Mouse (Mus musculus) urinary bladder, postnatal 4 days (tissue): ENCODE data around the gene Irx1.

Experiments used
- DNase-seq, 2 experiments: peaks; one replicate each; pipeline ENCODE4 v3.0.0; 2021 to 2022; ENCODE audit warnings: low spot score in 2 of 2

Irx1 gene

GRCm38 (mm10) chr13:71963356-71964351, at the start of gene Irx1:
TSS of gene Irx1 (minus strand) at chr13:71963723.
- DNase-seq = no peak

- DNase-seq = no peak
These were observed 16.6 kb upstream of the Irx1 start for GRCm38 (mm10) chr13:71979932-71980655.

DNA sequence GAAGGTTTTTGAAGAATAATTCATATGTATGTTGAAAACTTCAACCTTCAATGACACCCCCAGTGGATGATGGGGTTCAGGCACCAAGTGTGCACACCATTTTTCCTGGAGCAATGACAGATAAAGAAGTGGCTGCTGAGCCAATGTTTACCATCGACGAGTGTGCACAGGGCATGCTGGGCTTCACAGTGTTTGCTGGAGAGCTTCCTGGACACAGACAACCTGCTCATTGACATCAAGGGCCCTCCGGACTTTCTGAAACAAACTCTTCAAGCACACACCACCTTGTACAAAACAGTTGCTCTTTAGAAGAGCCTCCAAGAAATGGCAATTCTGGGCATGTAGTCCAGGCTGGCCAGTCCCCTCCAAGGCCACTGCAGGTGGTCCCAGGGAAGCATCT, 12.2 kb upstream of the Irx1 start:
- DNase-seq = no peak

GRCm38 (mm10) chr13:71968286-71968685, 4.8 kb upstream of the Irx1 start:
- DNase-seq = no peak

DNA sequence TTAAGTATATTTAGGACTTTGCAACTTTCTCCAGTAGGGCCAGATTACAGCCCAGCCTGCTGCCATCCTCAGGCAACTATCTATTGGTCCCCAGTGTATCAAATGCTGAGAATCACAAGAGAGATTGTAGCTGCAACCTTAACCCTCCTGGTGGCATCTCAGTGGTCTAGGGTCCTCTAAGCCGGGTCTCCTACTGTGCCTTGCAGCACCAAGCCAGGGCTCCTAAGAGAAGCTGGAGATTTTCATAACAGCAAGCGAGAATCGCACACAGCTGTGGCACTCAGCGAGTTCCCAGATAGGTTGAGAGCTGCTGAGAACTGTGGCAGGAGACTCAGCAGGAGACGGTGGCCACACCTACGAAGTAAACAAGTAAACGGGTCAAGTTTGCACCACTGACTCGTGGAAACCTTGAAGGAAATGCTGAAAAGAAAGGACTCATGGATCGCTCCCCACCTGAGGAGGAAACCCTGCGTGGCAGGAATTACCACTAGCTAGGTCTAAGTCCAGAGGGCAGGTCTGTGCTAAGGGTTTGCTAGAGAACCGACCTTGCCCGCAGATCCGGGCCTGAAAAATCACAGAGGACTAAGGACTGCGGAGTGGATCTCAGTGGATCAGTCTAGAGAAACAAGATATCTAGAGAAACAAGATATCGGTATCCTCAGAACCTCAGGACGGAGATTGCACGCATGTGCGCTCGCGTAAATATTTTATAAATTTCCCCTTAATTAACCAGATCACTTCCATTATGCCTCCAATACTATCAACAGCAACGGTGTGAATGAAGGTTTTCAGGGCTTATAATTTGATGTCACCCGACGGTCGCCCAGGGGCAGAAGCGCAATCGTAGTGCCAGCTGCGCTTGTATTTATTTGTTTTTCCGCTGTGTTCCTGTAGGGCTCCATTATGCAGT, 4.1 kb upstream of the Irx1 start:
- DNase-seq = no peak

DNA sequence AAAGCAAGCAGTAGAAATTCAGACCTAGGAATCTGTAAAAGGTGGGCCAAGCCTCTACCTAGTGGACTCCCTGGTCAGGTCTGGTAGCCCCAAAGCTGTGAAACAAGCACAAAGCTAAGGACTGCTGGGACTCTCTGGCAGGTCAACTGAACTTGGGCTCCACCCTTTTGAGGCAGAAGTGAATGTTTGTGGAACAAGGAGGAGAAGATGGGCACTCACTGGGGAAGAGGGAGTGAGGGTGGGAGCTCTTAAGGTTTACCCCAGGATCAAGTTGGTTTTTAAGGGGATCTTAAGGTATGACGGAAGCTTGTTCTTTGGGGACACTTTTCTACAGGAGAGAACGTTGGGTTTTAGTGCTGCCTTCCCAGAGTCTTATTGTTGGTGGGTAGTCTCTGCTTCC, 3.1 kb upstream of the Irx1 start:
- DNase-seq = no peak

DNA sequence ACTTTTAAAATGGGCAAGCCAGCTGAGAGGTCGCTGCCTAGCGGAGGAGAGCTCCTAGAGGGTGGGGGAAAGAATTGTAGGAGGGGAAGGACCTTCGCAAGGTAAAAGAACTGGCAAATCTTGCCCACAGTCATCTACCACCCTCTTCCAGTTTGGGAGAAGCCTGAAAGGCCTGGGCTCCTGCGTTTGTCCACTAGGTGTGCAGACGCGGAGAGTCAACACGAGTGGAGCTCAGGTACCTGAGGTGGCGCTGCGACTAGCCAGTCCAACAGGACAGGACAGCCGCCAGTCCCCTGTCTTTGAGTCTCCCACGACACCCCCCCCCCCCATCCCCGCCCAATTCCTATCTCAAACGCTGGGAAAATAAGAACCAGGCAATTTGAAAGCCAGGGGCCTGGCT, 843 bp upstream of the Irx1 start:
- DNase-seq = no peak

GRCm38 (mm10) chr13:71962661-71963355, 715 bp downstream of the Irx1 start:
- DNase-seq = no peak

GRCm38 (mm10) chr13:71961891-71962660, 1.4 kb downstream of the Irx1 start:
- no peak for DNase-seq

DNA sequence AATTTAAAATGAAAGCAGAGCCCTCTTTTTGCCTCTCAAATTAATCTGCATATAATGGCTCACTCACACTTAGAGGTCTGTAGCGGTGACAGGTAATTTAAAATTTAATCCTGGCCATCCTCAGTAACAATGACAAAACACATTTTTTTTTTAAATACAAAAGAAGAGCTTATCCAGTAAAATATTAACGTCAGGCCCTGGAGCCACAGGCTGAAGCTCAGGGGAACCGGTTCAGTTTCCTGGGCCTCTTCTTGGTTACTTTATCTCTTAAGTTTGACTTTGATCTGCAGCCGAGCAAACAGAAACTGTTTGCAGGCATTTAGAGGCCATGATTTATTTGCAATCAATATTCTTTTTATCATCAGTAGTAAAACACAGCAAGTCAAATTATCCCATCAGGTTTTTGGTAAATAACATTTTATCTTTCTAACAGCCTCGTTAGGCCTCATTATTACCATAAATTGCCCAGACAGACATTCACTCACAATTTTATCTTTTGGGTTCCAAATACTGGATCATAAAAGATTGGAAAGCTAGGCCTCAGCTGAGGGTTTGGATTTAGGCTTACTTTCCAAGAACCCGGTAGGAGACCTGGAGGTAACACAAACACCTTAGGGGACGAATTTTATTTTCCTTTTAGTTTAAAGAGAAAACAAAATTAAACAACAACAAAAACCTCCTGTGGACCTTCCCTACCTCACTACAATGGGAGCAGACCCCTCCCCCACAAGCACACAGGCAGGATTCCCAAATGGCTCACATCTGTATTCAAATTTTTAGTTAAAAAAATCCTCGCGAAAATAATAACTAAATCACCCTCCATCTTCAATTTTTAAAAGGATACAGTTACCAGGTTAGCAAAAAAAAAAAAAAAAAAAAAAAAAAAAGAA, 2.4 kb downstream of the Irx1 start:
- DNase-seq = no peak

GRCm38 (mm10) chr13:71960277-71960672, 3.2 kb downstream of the Irx1 start:
- DNase-seq = no peak

DNA sequence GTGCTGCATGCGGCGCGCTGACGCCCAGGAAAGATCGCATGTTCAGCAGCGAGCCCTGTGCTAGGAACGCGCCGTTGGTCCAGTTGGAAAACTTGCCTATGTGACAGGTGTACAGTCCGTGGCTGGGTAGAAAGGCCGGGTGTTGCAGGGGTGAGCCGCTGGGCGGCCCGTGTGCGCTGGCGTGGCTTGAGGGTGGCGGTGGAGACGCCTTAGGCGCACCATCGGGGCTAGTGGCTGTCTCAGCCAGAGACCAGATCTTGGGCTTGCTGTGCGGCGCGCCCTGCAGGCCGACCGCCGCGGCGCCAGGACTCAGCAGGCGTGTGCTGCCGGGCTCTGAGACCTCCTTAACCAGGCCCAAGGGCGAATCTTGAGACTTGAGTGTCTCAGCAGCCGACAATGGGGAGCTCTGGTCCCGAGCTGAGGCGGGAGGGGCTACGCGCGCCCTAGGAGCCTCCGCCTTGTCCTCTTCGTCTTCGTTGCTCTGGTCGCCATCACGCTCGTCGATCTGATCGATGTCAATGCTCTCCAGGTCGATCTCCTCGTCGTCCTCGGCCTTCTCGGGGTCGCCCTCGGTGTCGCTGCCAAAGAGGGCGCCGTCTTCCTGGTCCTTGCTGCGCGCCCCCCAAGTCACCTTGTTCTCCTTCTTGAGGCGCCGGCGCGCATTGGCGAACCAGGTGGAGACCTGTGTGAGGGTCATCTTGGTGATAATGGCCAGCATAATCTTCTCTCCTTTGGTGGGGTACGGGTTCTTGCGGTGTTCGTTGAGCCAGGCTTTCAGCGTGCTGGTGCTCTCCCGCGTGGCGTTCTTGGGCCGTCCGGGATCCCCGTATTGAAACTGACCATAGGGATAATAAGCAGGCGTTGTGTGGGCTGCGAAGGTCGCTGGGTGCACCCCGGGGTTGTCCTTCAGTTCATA, 3.9 kb downstream of the Irx1 start:
- no peak for DNase-seq

DNA sequence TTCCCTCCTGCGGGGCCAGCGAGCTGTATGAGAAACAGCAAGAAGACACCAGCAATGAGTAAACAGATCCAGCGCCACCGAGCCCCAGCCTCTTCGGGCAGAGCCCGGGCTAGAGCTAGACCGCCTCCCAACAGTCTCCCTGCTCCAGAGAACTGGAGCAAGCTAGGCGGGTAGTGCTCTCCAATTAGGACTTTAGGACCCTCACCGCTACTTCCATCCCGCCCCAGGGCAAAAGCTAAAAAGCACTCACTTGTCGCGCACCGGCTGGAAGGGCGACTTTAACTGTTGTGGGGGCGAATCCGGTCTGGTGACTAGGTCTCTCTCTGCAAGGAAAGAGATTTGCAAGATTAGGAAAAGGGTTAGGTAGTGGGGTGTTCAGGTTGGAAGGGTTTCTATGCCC, 4.9 kb downstream of the Irx1 start:
- no peak for DNase-seq

DNA sequence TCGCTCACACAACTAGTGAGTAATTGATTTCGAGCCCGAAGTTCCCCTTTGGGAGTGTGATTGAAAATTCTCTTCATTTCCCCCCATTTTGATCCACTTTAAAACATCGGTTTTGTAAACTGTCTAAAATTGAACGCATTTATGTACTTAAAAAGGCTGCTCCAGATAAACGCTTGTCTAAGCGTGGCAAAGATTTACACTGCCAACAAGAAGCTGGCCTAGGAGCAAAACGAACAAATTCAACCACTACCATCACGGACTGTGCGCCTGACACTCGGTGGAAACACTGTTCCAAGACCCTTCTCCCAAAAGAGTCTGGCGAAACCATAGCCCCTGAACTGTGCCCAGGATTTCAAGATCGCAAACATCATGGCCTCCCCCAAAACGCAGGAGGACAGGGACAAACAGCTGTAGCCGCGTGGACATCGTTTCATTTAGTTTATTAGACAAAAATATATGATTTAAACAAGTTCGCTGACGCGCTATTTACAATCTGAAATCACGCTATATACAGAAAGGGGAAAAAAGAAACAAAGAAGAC, 5.6 kb downstream of the Irx1 start:
- DNase-seq = no peak

DNA sequence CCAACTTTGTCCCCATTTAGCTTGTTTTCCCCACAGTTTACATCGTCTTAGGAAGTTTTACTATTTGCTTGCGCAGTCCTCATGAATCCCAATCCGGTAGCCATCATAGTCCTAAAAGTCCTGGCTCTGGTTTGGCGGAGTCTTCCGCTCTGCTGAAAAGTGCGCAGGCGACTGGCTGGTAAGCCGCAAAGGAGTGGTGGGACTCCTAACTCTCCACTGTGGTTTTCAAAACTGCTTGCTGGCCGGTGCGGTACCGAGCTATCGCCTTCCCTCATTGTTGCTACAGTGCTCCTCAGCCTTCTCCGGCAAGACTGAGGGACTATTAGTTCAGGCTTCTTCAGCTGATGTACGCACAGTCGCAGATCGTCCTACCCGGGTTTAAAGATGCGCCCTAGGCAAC, 6.4 kb downstream of the Irx1 start:
- DNase-seq = no peak

- no peak for DNase-seq
These were observed 7.0 kb downstream of the Irx1 start for GRCm38 (mm10) chr13:71956481-71956880.

DNA sequence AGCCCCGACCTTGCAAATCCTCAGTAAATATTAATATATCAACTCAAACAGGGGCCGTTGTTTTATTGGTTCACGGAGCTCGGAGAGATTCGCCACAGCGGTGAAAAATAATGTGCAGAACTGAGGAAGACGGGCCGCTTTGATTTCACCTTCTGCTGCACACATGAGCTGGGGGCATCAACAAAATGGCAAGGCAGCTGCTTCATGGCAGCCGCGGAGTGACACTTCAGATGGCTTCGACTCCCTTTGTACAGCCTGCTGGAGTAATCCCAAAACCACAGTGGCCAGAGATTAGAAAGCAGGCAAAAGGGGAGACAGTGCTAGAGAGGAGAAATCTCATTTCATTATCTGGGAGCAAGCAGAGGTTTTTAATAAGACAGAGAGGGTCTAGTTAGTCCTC, 11.6 kb downstream of the Irx1 start:
- DNase-seq = no peak

GRCm38 (mm10) chr13:71949859-71950258, 13.7 kb downstream of the Irx1 start:
- DNase-seq = no peak
